Mouse (Mus musculus) granulocyte monocyte progenitor cell, adult 5-6 weeks (primary cell): ENCODE measurements around the gene Oog2. TPM values are rescaled to one million over a fixed set of nuclear protein-coding genes. Genes with fewer than 3 reads are reported as not detected.
"Not testable (repeated sequence)": the region's sequence is repeated elsewhere in the genome, so short reads cannot be mapped to it uniquely, and the experiment has no call there.

ENCODE experiments used
- ATAC-seq: replicated peaks from 2 replicates; pipeline ENCODE4 v1.8.0; 2016; ENCODE audit warnings: mild to moderate bottlenecking, moderate TSS enrichment, inconsistent platforms; ENCODE audit not compliant: poor library complexity, severe bottlenecking
- total RNA-seq, 2 experiments: library from RNA; stranded (forward) in 1 of 2; stranded (reverse) in 1 of 2; fragments of 200-712, 200-1000 nt in 1 of 2; fragments of >200 nt in 1 of 2; fragmentation: Nextera tagmentation in 1 of 2; gene quantifications; 2 replicates each; pipeline ENCODE4 v1.2.3; 2014 to 2017

Oog2 gene
- not detected in 2 replicates for total RNA-seq (2014; fragmentation: Nextera tagmentation)
- not detected in 2 replicates for total RNA-seq (2017)

DNA sequence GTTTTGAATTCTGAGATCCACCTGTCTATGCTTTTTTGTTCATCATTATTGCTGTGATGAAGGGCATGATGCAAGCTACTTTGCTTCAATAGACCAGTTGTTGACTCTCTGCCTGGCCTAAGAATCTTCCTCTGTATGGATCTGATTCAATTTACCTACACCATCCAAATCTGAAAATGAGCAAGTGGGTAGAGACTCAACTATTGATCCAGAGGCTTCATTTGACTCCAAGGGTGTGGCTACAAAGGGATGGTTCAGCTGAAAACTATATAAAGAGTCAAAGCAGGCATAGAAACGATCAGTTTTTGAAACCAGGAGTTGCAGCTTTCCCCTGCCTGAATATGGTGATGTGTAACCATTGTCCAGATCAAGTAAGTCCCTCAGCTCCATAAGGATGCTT lies at the start of gene Oog2:
Gene Oog2, plus strand, starts transcription at position 301 of the 400 bp plus-strand sequence.
- no peak for ATAC-seq

DNA sequence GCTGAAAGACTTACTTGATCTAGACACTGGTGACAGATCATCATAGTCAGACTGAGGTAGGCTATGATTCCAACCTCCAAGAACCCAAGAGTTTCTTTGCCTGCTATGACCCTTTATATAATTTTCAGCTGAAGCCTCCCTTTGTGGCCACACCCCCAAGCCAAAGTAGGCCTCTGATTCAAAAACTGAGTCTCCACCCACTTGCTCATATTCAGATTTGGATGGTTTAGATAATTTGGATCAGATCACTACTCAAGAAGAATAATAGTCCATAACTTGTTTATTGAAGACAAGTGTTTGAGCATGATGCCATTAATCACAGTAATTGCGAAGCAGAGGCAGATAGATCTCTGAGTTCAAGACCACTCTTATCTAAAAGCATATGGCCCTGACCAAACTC lies 28.0 kb upstream of the Oog2 start, which contains the start of gene Oog3:
Gene Oog3, minus strand, starts transcription at position 101 of the 400 bp plus-strand sequence.
- no peak for ATAC-seq

DNA sequence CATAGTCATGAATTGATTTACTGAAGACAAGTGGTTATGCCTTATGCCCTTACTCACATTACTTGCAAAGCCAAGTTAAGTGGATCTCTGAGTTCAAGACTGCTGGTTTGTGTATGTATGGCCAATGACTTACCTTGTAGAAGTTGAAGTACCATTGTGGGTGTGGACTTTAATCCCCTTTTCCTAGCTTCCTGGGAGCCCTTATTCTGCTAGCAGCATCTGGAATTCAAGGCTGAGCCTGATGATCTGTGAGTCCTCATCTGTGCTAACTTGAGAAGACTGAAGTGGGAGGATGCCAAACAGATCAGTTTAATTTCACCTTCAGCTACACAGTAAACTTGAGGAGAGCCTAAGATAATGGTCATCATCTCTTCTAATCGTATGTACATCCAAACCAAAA lies 22.7 kb downstream of the Oog2 start, which contains the start of gene C87977:
Gene C87977, minus strand, starts transcription at position 101 of the 400 bp plus-strand sequence.
- ATAC-seq, result not testable (repeated sequence)

Other genes with a start within 250 kb of the Oog2 start
- not detected in 2 replicates for gene Pramef25, start 239.7 kb upstream of the Oog2 start, total RNA-seq (2014; fragmentation: Nextera tagmentation)
- not detected in 2 replicates for gene Pramef25, start 239.7 kb upstream of the Oog2 start, total RNA-seq (2017)
- not detected in 2 replicates for gene Gm13101, start 223.8 kb upstream of the Oog2 start, total RNA-seq (2014; fragmentation: Nextera tagmentation)
- gene Gm13101, start 223.8 kb upstream of the Oog2 start, total RNA-seq (2017), result not detected in 2 replicates
- gene Pramef17, start 196.3 kb upstream of the Oog2 start, total RNA-seq (2014; fragmentation: Nextera tagmentation), result not detected in 2 replicates
- gene Pramef17, start 196.3 kb upstream of the Oog2 start, total RNA-seq (2017), result not detected in 2 replicates
- gene Pramel4, start 131.6 kb upstream of the Oog2 start, total RNA-seq (2014; fragmentation: Nextera tagmentation), result not detected in 2 replicates
- gene Pramel4, start 131.6 kb upstream of the Oog2 start, total RNA-seq (2017), result not detected in 2 replicates
- gene Gm13102, start 84.2 kb upstream of the Oog2 start, total RNA-seq (2014; fragmentation: Nextera tagmentation), result not detected in 2 replicates
- not detected in 2 replicates for gene Gm13102, start 84.2 kb upstream of the Oog2 start, total RNA-seq (2017)
- gene Oog3, start 28.1 kb upstream of the Oog2 start, total RNA-seq (2014; fragmentation: Nextera tagmentation), result not detected in 2 replicates
- gene Oog3, start 28.1 kb upstream of the Oog2 start, total RNA-seq (2017), result not detected in 2 replicates
- not detected in 2 replicates for gene C87977, start 22.6 kb downstream of the Oog2 start, total RNA-seq (2014; fragmentation: Nextera tagmentation)
- not detected in 2 replicates for gene C87977, start 22.6 kb downstream of the Oog2 start, total RNA-seq (2017)
- gene Pramel5, start 89.8 kb downstream of the Oog2 start, total RNA-seq (2014; fragmentation: Nextera tagmentation), result not detected in 2 replicates
- gene Pramel5, start 89.8 kb downstream of the Oog2 start, total RNA-seq (2017), result not detected in 2 replicates
- not detected in 2 replicates for gene Gm13128, start 139.5 kb downstream of the Oog2 start, total RNA-seq (2014; fragmentation: Nextera tagmentation)
- not detected in 2 replicates for gene Gm13128, start 139.5 kb downstream of the Oog2 start, total RNA-seq (2017)
- gene Gm13119, start 167.2 kb downstream of the Oog2 start, total RNA-seq (2014; fragmentation: Nextera tagmentation), result not detected in 2 replicates
- gene Gm13119, start 167.2 kb downstream of the Oog2 start, total RNA-seq (2017), result not detected in 2 replicates
- not detected in 2 replicates for gene Pramef20, start 187.2 kb downstream of the Oog2 start, total RNA-seq (2014; fragmentation: Nextera tagmentation)
- not detected in 2 replicates for gene Pramef20, start 187.2 kb downstream of the Oog2 start, total RNA-seq (2017)
- gene Pramef12, start 217.7 kb downstream of the Oog2 start, total RNA-seq (2014; fragmentation: Nextera tagmentation), result not detected in 2 replicates
- gene Pramef12, start 217.7 kb downstream of the Oog2 start, total RNA-seq (2017), result not detected in 2 replicates
- not detected in 2 replicates for gene 1700012P22Rik, start 248.1 kb downstream of the Oog2 start, total RNA-seq (2014; fragmentation: Nextera tagmentation)
- gene 1700012P22Rik, start 248.1 kb downstream of the Oog2 start, total RNA-seq (2017), result not detected in 2 replicates